Mouse (Mus musculus) kidney, adult 10 weeks (tissue): ENCODE data around the gene Dhx34. TPM values are rescaled to one million over a fixed set of nuclear protein-coding genes. Genes with fewer than 3 reads are reported as not detected.

Source experiments
- polyA plus RNA-seq: library from polyadenylated mRNA; stranded (reverse); fragments of 350-450 nt; fragmentation: Illumina TruSeq; extraction: RNeasy Lipid Tissue Mini Kit (QIAGEN cat#74804); gene quantifications from one replicate; pipeline ENCODE4 v1.2.3, GENCODE M21; 2014; ENCODE audit warnings: low read depth, low replicate concordance

Dhx34 gene
- polyA plus RNA-seq: 0.24 TPM

GRCm38 (mm10) chr7:16221582-16222272, at the start of gene Dhx34:
Gene Dhx34 (minus strand): TSS chr7:16222037.

DNA sequence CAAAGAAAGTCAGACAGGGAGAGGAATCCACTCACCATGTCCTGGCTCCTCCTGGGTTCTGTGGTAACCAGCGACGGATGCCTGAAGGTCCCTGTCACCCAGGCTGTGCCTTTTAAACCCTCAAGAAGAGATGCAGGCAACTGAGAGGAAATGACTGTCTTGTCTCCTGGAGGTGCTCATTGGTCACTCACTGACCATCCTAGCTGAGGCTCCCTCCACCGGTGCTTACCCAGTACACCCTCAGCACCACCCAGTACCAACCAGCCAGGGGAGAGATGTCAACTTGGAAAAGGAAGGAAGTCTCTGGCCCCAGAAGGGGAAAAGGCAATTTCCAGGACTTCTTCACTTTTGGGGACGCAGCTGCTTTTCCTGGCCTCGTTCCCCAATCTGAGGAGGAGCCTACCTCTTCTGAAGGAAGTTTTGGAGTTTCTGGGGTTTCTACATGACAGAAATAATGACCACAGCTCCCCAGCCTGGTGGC, 37.3 kb upstream of the Dhx34 start, which contains the start of gene C5ar1:
Gene C5ar1 (minus strand): TSS at position 431 of the 481 bp plus-strand sequence.

DNA sequence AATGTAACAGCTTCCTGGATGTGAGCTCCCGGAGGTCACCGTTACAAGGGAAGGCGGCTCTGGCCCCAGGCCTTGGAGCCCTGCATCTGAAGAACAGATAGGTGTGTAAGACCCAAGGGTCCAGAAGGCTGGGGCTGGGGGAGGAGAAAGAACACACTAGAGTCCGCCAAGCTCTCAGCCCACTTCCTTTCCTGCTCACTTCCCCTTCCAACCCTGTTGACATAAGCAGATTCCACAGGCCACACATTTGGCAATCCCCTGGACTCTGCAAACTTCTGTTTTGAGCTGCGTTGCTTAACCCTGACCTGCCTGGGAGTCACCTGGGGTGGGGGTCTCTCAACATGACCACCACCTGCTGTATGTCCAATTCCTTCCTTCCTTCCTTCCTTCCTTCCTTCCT, 22.2 kb upstream of the Dhx34 start, which contains the start of gene C5ar2:
Gene C5ar2 (minus strand): TSS at position 88 of the 400 bp plus-strand sequence.

DNA sequence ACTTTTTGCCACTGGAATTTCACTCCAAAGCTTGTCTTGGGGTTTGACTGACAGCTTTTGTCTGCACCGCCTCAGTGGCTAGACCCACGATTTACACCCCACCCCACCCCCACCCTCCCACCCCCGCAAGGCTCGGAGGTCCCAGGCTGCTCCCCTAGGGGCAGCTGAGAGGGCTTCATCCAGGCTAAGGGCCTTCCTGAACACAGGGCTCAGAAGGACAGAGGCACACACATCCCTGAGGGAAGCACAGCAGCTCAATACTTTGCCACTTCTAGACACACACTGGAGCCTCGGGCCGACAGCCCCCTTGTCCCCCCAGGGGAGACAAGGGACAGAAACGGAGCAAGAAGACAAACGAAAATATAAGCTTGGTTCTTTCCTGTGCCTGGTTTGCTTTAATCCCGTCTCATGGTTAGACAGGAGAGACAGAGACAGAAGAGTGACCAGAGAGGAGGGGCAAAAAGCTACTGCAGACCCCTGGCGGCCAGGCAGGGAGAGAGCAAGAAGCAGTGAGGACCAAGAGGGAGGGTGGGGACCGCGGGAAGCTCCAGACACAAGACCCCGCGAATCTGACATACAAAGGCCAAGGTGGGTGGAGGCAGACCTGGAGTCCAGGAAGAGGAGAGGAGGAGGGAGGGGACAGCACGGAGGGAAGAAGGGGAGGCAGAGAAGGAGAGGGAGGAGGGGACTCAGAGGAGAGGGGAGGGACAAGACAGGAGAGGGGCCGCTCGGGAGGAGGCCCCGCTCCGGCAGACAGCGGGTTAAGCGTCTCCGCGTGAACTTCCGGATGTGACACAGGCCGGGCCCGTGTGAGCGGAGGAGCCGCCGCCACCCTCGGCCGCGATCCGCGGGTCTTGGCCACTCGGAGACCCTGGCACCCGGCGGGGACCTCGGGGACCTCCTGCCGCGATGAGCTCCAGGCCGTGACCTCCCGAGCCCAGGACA, 47.0 kb downstream of the Dhx34 start, which contains the start of gene Meis3:
Gene Meis3 (plus strand): TSS at position 494 of the 945 bp plus-strand sequence.

Other genes with a start within 250 kb of the Dhx34 start
- 0.28 TPM for gene Bicra, start 174.1 kb downstream of the Dhx34 start, polyA plus RNA-seq
- not detected for gene Zfp541, start 160.2 kb downstream of the Dhx34 start, polyA plus RNA-seq
- 19.9 TPM for gene Napa, start 123.6 kb downstream of the Dhx34 start, polyA plus RNA-seq
- 3.5 TPM for gene Kptn, start 102.1 kb downstream of the Dhx34 start, polyA plus RNA-seq
- 0.08 TPM for gene Slc8a2, start 92.2 kb downstream of the Dhx34 start, polyA plus RNA-seq
- gene Meis3, start 46.9 kb downstream of the Dhx34 start, polyA plus RNA-seq: not detected
- gene C5ar2, start 22.1 kb upstream of the Dhx34 start, polyA plus RNA-seq: 0.12 TPM
- gene C5ar1, start 37.5 kb upstream of the Dhx34 start, polyA plus RNA-seq: 0.57 TPM
- 0.93 TPM for gene Inafm1, start 51.6 kb upstream of the Dhx34 start, polyA plus RNA-seq
- 10.5 TPM for gene Ccdc9, start 64.8 kb upstream of the Dhx34 start, polyA plus RNA-seq
- not detected for gene Bbc3, start 86.4 kb upstream of the Dhx34 start, polyA plus RNA-seq
- gene Sae1, start 165.8 kb upstream of the Dhx34 start, polyA plus RNA-seq: 46.2 TPM
- gene Zc3h4, start 178.9 kb upstream of the Dhx34 start, polyA plus RNA-seq: 3.0 TPM
- gene Tmem160, start 230.7 kb upstream of the Dhx34 start, polyA plus RNA-seq: not detected